Mouse (Mus musculus) hindbrain, postnatal 0 days (tissue): ENCODE measurements at regions not wholly inside any gene's neighbourhood (a gene's known extent, or its start where the extent isn't known, plus 50 kb on each side); places are given as distances from the start of the nearest gene placed in this dataset.

Experiments
- ATAC-seq: fragments of 200-750 bp; cut with Nextera tagmentation; 2 replicates; pipeline ENCODE4 v1.8.0; 2017; ENCODE audit warnings: mild to moderate bottlenecking, moderate TSS enrichment, moderate library complexity
- DNase-seq: peaks from one replicate; pipeline ENCODE4 v3.0.0-alpha.2; 2015; ENCODE audit warnings: low spot score
- H3K27ac ChIP-seq: fragments of 300-500 bp; sonication (generic); 2 replicates; pipeline ENCODE4 v1.5.1; 2014; ENCODE audit warnings: mild to moderate bottlenecking
- H3K27me3 ChIP-seq: fragments of 300-500 bp; sonication (generic); 2 replicates; pipeline ENCODE4 v1.6.1; 2014; ENCODE audit warnings: low read length, mixed read lengths; ENCODE audit not compliant: insufficient read depth
- H3K36me3 ChIP-seq: fragments of 300-500 bp; sonication (generic); 2 replicates; pipeline ENCODE4 v1.6.1; 2014; ENCODE audit warnings: low read length, mixed read lengths; ENCODE audit not compliant: insufficient read depth
- H3K4me1 ChIP-seq: fragments of 300-500 bp; sonication (generic); 2 replicates; pipeline ENCODE4 v1.6.1; 2014; ENCODE audit warnings: antibody characterized with exemption, low read length, mixed read lengths; ENCODE audit not compliant: insufficient read depth
- H3K4me2 ChIP-seq: fragments of 300-500 bp; sonication (generic); 2 replicates; pipeline ENCODE4 v1.6.1; 2014; ENCODE audit warnings: low read depth, mild to moderate bottlenecking, low read length, moderate library complexity, mixed read lengths
- H3K4me3 ChIP-seq: fragments of 300-500 bp; sonication (generic); 2 replicates; pipeline ENCODE4 v1.5.1; 2014; ENCODE audit warnings: low read length
- H3K9ac ChIP-seq: fragments of 300-500 bp; sonication (generic); replicated peaks from 2 replicates; pipeline ENCODE4 v1.6.1; 2014; ENCODE audit warnings: mild to moderate bottlenecking, low read length, moderate library complexity, mixed read lengths
- H3K9me3 ChIP-seq: fragments of 300-500 bp; sonication (generic); 2 replicates; pipeline ENCODE4 v1.6.1; 2016; ENCODE audit warnings: low read length, mixed read lengths
- CTCF ChIP-seq: IDR thresholded peaks from 2 replicates; pipeline ENCODE4 v1.5.1; 2016; ENCODE audit warnings: antibody characterized with exemption, control low read depth, low read depth
- WGBS: fragments of 180-500 bp; shearing (Covaris S2); extraction: QIAGEN DNeasy Blood & Tissue Kit; methylation state at CpG from one replicate; pipeline ENCODE4 v1.1.7; 2014; 5-methylcytosine and 5-hydroxymethylcytosine counted together

GRCm38 (mm10) chr7:83237336-83237735 is 347.4 kb upstream of the Tmc3 start:
- H3K4me1 ChIP-seq = no peaks in the 10 kb centered on the region
- H3K27me3 ChIP-seq = no peaks in the 10 kb centered on the region
- DNase-seq (no peak), ATAC-seq (no peak)
- no peak overlapping the region for H3K27ac ChIP-seq
- 86% methylated on average over 3 of the region's 3 CpGs for WGBS
- no peak overlapping the region for H3K4me3 ChIP-seq
- no peak overlapping the region for H3K4me2 ChIP-seq
- H3K9ac ChIP-seq = no peak overlapping the region
- no peaks in the 10 kb centered on the region for H3K9me3 ChIP-seq
- H3K36me3 ChIP-seq = no peaks in the 10 kb centered on the region
- TF ChIP-seq CTCF = no peak

- H3K4me1 ChIP-seq = no peaks in the 10 kb centered on the region
- ATAC-seq = peak; percentile 64; the same call in 1 of the 2 replicates
These were observed 346.6 kb upstream of the Tmc3 start for GRCm38 (mm10) chr7:83238091-83238490.

DNA sequence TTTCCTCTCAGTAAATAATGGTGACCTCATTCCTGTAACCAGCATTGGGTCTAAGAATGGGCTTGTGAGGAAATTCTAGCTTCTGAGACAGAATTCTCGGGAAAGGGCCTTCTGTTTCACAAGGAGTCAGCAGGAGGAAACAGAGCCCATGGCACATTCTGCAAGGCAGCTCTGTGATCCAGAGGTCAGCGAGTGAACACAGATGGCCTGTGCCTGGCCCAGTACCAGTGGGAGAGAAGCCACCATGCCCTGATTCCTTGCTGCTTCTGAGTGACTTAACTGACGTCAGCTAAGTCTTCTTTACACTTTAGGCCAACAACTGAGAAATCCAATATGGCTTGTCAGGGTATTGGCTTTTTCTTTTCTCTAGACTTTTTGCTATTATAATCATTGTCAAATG is 342.5 kb upstream of the Tmc3 start:
- no peak for TF ChIP-seq CTCF
- Histone ChIP-seq H3K27ac (no peak overlapping the region), H3K9ac (no peak overlapping the region), H3K4me2 (no peak overlapping the region), H3K27me3 (no peaks in the 10 kb centered on the region), H3K4me1 (no peaks in the 10 kb centered on the region), H3K4me3 (no peak overlapping the region), H3K36me3 (no peaks in the 10 kb centered on the region), H3K9me3 (no peaks in the 10 kb centered on the region)
- ATAC-seq = no peak
- WGBS = 34% methylated on average over 3 of the region's 3 CpGs
- peak; percentile 17 for DNase-seq

More at GRCm38 (mm10) chr7:83238091-83238490, 346.6 kb upstream of the Tmc3 start:
- Histone ChIP-seq H3K4me3 (no peak overlapping the region), H3K27ac (no peak overlapping the region), H3K36me3 (no peaks in the 10 kb centered on the region), H3K4me2 (no peak overlapping the region), H3K27me3 (no peaks in the 10 kb centered on the region), H3K9me3 (no peaks in the 10 kb centered on the region), H3K9ac (no peak overlapping the region)
- no peak for TF ChIP-seq CTCF
- DNase-seq = peak; percentile 43

DNA sequence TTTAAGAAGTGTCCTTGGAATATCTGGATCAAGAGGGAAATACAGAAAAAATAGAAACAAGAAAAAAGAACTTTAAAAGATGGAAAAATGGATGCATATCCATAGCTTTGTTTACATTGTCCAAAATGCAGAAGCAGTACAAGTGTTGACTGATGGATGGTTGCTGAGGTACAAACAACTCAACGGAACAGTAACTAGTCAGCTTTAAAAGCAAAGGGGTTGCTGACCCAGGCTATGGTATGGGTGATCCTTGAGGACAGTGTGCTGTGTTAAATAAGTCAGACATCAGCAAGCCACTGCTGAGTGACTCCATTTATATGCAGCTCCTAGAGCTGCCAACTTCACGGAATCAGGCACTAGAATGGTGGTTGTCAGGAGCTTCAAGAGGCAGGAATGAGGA is 338.9 kb upstream of the Tmc3 start:
- Histone ChIP-seq H3K4me3 (no peak overlapping the region), H3K9ac (no peak overlapping the region), H3K27ac (no peak overlapping the region), H3K36me3 (no peaks in the 10 kb centered on the region), H3K27me3 (no peaks in the 10 kb centered on the region), H3K4me1 (no peaks in the 10 kb centered on the region), H3K9me3 (no peaks in the 10 kb centered on the region), H3K4me2 (no peak overlapping the region)
- ATAC-seq (no peak), DNase-seq (no peak)
- TF ChIP-seq CTCF = no peak
- WGBS = 72% methylated on average over 2 of the region's 2 CpGs

- Histone ChIP-seq H3K9ac (no peak overlapping the region), H3K27ac (no peak overlapping the region), H3K9me3 (no peaks in the 10 kb centered on the region), H3K36me3 (no peaks in the 10 kb centered on the region), H3K4me2 (no peak overlapping the region), H3K27me3 (no peaks in the 10 kb centered on the region), H3K4me1 (no peaks in the 10 kb centered on the region), H3K4me3 (no peak overlapping the region)
- no peak for DNase-seq
- no peak for ATAC-seq
- no peak for TF ChIP-seq CTCF
- 89% methylated on average over 8 of the region's 8 CpGs for WGBS
These were observed 332.6 kb upstream of the Tmc3 start for GRCm38 (mm10) chr7:83251995-83252563.

DNA sequence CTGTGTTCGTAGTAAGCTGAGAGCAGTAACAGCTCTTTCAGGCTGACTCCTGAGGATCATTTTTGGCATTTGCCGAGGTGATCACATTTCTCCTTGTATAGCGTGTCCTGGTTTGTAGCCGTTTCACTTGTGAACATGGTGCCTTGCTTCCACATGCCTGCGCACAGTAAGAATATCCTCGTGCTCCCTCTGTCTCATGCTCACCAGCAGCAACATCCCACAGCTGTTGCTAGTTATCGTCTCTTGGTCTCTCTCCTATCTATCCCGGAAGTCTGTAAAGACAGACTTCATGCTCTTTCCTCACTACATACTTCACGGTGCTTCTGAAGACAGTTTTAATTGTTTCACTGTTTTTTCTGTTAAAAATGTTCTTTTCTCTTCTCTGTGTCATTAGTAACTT is 331.7 kb upstream of the Tmc3 start:
- H3K27ac ChIP-seq = no peak overlapping the region
- no peak overlapping the region for H3K4me2 ChIP-seq
- WGBS = 89% methylated on average over 9 of the region's 9 CpGs
- no peaks in the 10 kb centered on the region for H3K4me1 ChIP-seq
- ATAC-seq (no peak), DNase-seq (no peak)
- H3K27me3 ChIP-seq = no peaks in the 10 kb centered on the region
- no peaks in the 10 kb centered on the region for H3K9me3 ChIP-seq
- no peak for TF ChIP-seq CTCF
- no peak overlapping the region for H3K4me3 ChIP-seq
- H3K9ac ChIP-seq = no peak overlapping the region
- no peaks in the 10 kb centered on the region for H3K36me3 ChIP-seq

GRCm38 (mm10) chr7:83253432-83253831 is 331.3 kb upstream of the Tmc3 start:
- DNase-seq (no peak), ATAC-seq (no peak)
- no peak for TF ChIP-seq CTCF
- no peak overlapping the region for H3K9ac ChIP-seq
- H3K36me3 ChIP-seq = no peaks in the 10 kb centered on the region
- 91% methylated on average over 3 of the region's 3 CpGs for WGBS
- H3K9me3 ChIP-seq = no peaks in the 10 kb centered on the region
- H3K4me1 ChIP-seq = no peaks in the 10 kb centered on the region
- H3K27ac ChIP-seq = no peak overlapping the region
- H3K27me3 ChIP-seq = no peaks in the 10 kb centered on the region
- H3K4me2 ChIP-seq = no peak overlapping the region
- H3K4me3 ChIP-seq = no peak overlapping the region
